Mouse (Mus musculus): ENCODE results near the gene Tmbim4. TPM values are rescaled to one million over a fixed set of nuclear protein-coding genes. Genes with fewer than 3 reads are reported as not detected.
A peak's percentile ranks its signal among the peaks of the same experiment; 100 is the strongest.

Gene Tmbim4
- polyA plus RNA-seq, 1 experiment from 2014 or later = 86.1 TPM

- WGBS (ENCODE audit: insufficient replicate concordance) = 66% methylated on average over 4 of the region's 4 CpGs
- ATAC-seq = no peak
- H3K27me3 ChIP-seq (replicated peaks) = peaks cover 16% of the 10 kb centered on the region
- no peak overlapping the region for H3K4me3 ChIP-seq
- H3K4me2 ChIP-seq = no peak overlapping the region
- H3K27ac ChIP-seq = no peak overlapping the region
- no peaks in the 10 kb centered on the region for H3K36me3 ChIP-seq
- no peaks in the 10 kb centered on the region for H3K9me3 ChIP-seq (replicated peaks)
- no peaks in the 10 kb centered on the region for H3K4me1 ChIP-seq
- H3K9ac ChIP-seq = no peak overlapping the region
Measured at GRCm38 (mm10) chr10:120251791-120252190, 50.4 kb downstream of the Tmbim4 start.

- Histone ChIP-seq H3K27ac (no peak overlapping the region), H3K27me3 (replicated peaks) (peaks cover 16% of the 10 kb centered on the region), H3K36me3 (no peaks in the 10 kb centered on the region), H3K4me3 (no peak overlapping the region), H3K4me1 (no peaks in the 10 kb centered on the region), H3K9ac (no peak overlapping the region), H3K9me3 (replicated peaks) (no peaks in the 10 kb centered on the region), H3K4me2 (no peak overlapping the region)
- 22% methylated on average over 8 of the region's 8 CpGs for WGBS (ENCODE audit: insufficient replicate concordance)
- no peak for ATAC-seq
Measured at GRCm38 (mm10) chr10:120252800-120253199, 51.4 kb downstream of the Tmbim4 start.

- no peak overlapping the region for H3K9ac ChIP-seq
Measured at GRCm38 (mm10) chr10:120257231-120257630, 55.8 kb downstream of the Tmbim4 start.

GRCm38 (mm10) chr10:120267790-120268189 lies 66.4 kb downstream of the Tmbim4 start:
- no peak for ATAC-seq
- Histone ChIP-seq H3K36me3 (no peaks in the 10 kb centered on the region), H3K4me2 (no peak overlapping the region), H3K27me3 (replicated peaks) (0 out of 2 replicates have a peak, but pooled peaks cover 5% of the 10 kb centered on the region), H3K4me1 (peaks cover 16% of the 10 kb centered on the region; the same call in 1 of the 2 replicates), H3K9ac (no peak overlapping the region), H3K9me3 (replicated peaks) (no peaks in the 10 kb centered on the region), H3K4me3 (no peak overlapping the region), H3K27ac (no peak overlapping the region)
- WGBS (ENCODE audit: insufficient replicate concordance) = 73% methylated on average over 12 of the region's 12 CpGs

More at GRCm38 (mm10) chr10:120257231-120257630, 55.8 kb downstream of the Tmbim4 start:
- no peak overlapping the region for H3K4me3 ChIP-seq
- 23% methylated on average over 11 of the region's 11 CpGs for WGBS (ENCODE audit: insufficient replicate concordance)
- peaks cover 8% of the 10 kb centered on the region; the same call in 1 of the 2 replicates for H3K27me3 ChIP-seq (replicated peaks)
- no peak overlapping the region for H3K27ac ChIP-seq
- H3K36me3 ChIP-seq = no peaks in the 10 kb centered on the region
- no peak overlapping the region for H3K4me2 ChIP-seq
- no peaks in the 10 kb centered on the region for H3K9me3 ChIP-seq (replicated peaks)
- H3K4me1 ChIP-seq = no peaks in the 10 kb centered on the region
- ATAC-seq = no peak

- H3K4me3 ChIP-seq = no peak overlapping the region
- 0 out of 2 replicates have a peak, but pooled peaks cover 5% of the 10 kb centered on the region for H3K27me3 ChIP-seq (replicated peaks)
- ATAC-seq = no peak
- no peaks in the 10 kb centered on the region for H3K9me3 ChIP-seq (replicated peaks)
- H3K4me2 ChIP-seq = no peak overlapping the region
- no peak overlapping the region for H3K9ac ChIP-seq
- no peaks in the 10 kb centered on the region for H3K36me3 ChIP-seq
- WGBS (ENCODE audit: insufficient replicate concordance) = 89% methylated on average over 13 of the region's 13 CpGs
- peaks cover 16% of the 10 kb centered on the region; the same call in 1 of the 2 replicates for H3K4me1 ChIP-seq
- H3K27ac ChIP-seq = no peak overlapping the region
Measured at GRCm38 (mm10) chr10:120269946-120270345, 68.6 kb downstream of the Tmbim4 start.

GRCm38 (mm10) chr10:120270777-120271176 lies 69.4 kb downstream of the Tmbim4 start:
- Histone ChIP-seq H3K27me3 (replicated peaks) (0 out of 2 replicates have a peak, but pooled peaks cover 5% of the 10 kb centered on the region), H3K27ac (no peak overlapping the region), H3K9ac (no peak overlapping the region), H3K9me3 (replicated peaks) (no peaks in the 10 kb centered on the region), H3K4me1 (peaks cover 16% of the 10 kb centered on the region; the same call in 1 of the 2 replicates), H3K4me3 (no peak overlapping the region), H3K36me3 (no peaks in the 10 kb centered on the region), H3K4me2 (no peak overlapping the region)
- ATAC-seq = no peak
- WGBS (ENCODE audit: insufficient replicate concordance) = 45% methylated on average over 4 of the region's 4 CpGs

- Histone ChIP-seq H3K27me3 (replicated peaks) (0 out of 2 replicates have a peak, but pooled peaks cover 5% of the 10 kb centered on the region), H3K4me2 (peak overlapping the region; percentile 51), H3K9ac (no peak overlapping the region), H3K36me3 (no peaks in the 10 kb centered on the region), H3K4me3 (peak overlapping the region; percentile 12; the same call in 1 of the 2 replicates), H3K27ac (no peak overlapping the region), H3K4me1 (peaks cover 16% of the 10 kb centered on the region; the same call in 1 of the 2 replicates), H3K9me3 (replicated peaks) (no peaks in the 10 kb centered on the region)
- 30% methylated on average over 6 of the region's 6 CpGs for WGBS (ENCODE audit: insufficient replicate concordance)
- no peak for ATAC-seq
Measured at GRCm38 (mm10) chr10:120271318-120271717, 69.9 kb downstream of the Tmbim4 start.

GRCm38 (mm10) chr10:120271879-120272269 lies 70.5 kb downstream of the Tmbim4 start:
- H3K9ac ChIP-seq = no peak overlapping the region
- no peaks in the 10 kb centered on the region for H3K9me3 ChIP-seq (replicated peaks)
- WGBS (ENCODE audit: insufficient replicate concordance) = 23% methylated on average over 10 of the region's 11 CpGs
- H3K4me1 ChIP-seq = peaks cover 16% of the 10 kb centered on the region; the same call in 1 of the 2 replicates
- peak overlapping the region; percentile 12; the same call in 1 of the 2 replicates for H3K4me3 ChIP-seq
- peak overlapping the region; percentile 51 for H3K4me2 ChIP-seq
- 0 out of 2 replicates have a peak, but pooled peaks cover 5% of the 10 kb centered on the region for H3K27me3 ChIP-seq (replicated peaks)
- no peaks in the 10 kb centered on the region for H3K36me3 ChIP-seq
- no peak for ATAC-seq
- no peak overlapping the region for H3K27ac ChIP-seq

- Histone ChIP-seq H3K4me3 (peak overlapping the region; percentile 12; the same call in 1 of the 2 replicates), H3K4me1 (peaks cover 16% of the 10 kb centered on the region; the same call in 1 of the 2 replicates), H3K4me2 (peak overlapping the region; percentile 51), H3K9ac (no peak overlapping the region), H3K27me3 (replicated peaks) (0 out of 2 replicates have a peak, but pooled peaks cover 5% of the 10 kb centered on the region), H3K27ac (no peak overlapping the region), H3K36me3 (no peaks in the 10 kb centered on the region), H3K9me3 (replicated peaks) (no peaks in the 10 kb centered on the region)
- no peak for ATAC-seq
- WGBS (ENCODE audit: insufficient replicate concordance) = 26% methylated on average over 19 of the region's 19 CpGs
Measured at GRCm38 (mm10) chr10:120272270-120272883, 71.0 kb downstream of the Tmbim4 start.

GRCm38 (mm10) chr10:120273335-120273734 lies 71.9 kb downstream of the Tmbim4 start:
- H3K27me3 ChIP-seq (replicated peaks) = 0 out of 2 replicates have a peak, but pooled peaks cover 5% of the 10 kb centered on the region
- H3K9ac ChIP-seq = no peak overlapping the region
- WGBS (ENCODE audit: insufficient replicate concordance) = 63% methylated on average over 7 of the region's 7 CpGs
- H3K27ac ChIP-seq = no peak overlapping the region
- no peak overlapping the region for H3K4me2 ChIP-seq
- no peaks in the 10 kb centered on the region for H3K36me3 ChIP-seq
- ATAC-seq = no peak
- H3K9me3 ChIP-seq (replicated peaks) = no peaks in the 10 kb centered on the region
- peaks cover 16% of the 10 kb centered on the region; the same call in 1 of the 2 replicates for H3K4me1 ChIP-seq
- no peak overlapping the region for H3K4me3 ChIP-seq

All from liver, embryonic 12.5 days (tissue).